Mouse (Mus musculus) MN1 (cell line): ENCODE measurements around the gene Haao.

Experiments
- DNase-seq: peaks from one replicate; pipeline ENCODE4 v3.0.0-alpha.2; 2016; ENCODE audit warnings: low spot score

Haao gene

GRCm38 (mm10) chr17:83782740-83783139 is 65.0 kb downstream of the Haao start:
- DNase-seq, result peak; percentile 58
